Mouse (Mus musculus) gastrocnemius, postnatal 25 days (tissue): ENCODE results near the gene Wfikkn2. TPM values are rescaled to one million over a fixed set of nuclear protein-coding genes. Genes with fewer than 3 reads are reported as not detected.

Experiments
- DNase-seq: peaks from one replicate; pipeline ENCODE4 v3.0.0; 2022
- total RNA-seq, 2 experiments: library from RNA; stranded (reverse); gene quantifications; 1 replicate in 1 of 2; 2 replicates in 1 of 2; pipeline ENCODE4 v1.2.3; 2021

The Wfikkn2 gene
- total RNA-seq, 2 experiments from 2014 or later, result 4.1 to 5.8 TPM

DNA sequence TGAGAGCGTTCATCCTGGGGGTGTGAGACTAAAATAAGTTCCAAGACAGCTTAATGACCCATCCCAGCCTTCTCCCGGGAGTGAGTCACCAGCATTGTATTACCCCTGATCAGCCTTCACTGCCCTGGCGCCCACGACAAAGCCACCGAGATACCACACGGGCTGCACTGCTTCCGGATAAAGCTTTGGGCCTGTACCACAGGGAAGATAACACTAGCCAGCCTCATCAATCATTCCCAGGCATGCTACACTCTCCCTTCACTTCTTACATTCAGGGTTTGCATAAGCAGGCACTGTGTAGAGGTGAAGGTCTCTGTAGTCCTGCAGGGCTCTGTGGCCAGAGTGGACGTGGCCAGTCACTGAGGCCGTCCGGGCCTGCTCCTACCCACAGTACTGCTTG is 56.2 kb downstream of the Wfikkn2 start:
- no peak for DNase-seq

Other genes with a start within 250 kb of the Wfikkn2 start
- gene Spag9, start 249.9 kb downstream of the Wfikkn2 start, total RNA-seq, result 100 to 1,000 TPM; 132 to 134 TPM
- gene Tob1, start 34.6 kb downstream of the Wfikkn2 start, total RNA-seq, result 100 to 1,000 TPM; 136 to 169 TPM
- not detected for gene Gm21885, start 35.9 kb upstream of the Wfikkn2 start, total RNA-seq
- 10 to 100 TPM; 33.9 to 36.3 TPM for gene Luc7l3, start 76.0 kb upstream of the Wfikkn2 start, total RNA-seq
- 100 to 1,000 TPM; 191 to 205 TPM for gene Ankrd40, start 82.0 kb upstream of the Wfikkn2 start, total RNA-seq
- under 1 TPM; 0.90 to 0.94 TPM for gene Abcc3, start 147.0 kb upstream of the Wfikkn2 start, total RNA-seq
- gene Cacna1g, start 228.2 kb upstream of the Wfikkn2 start, total RNA-seq, result 1 to 10 TPM; 2.0 to 3.2 TPM
- not detected for gene Spata20, start 240.2 kb upstream of the Wfikkn2 start, total RNA-seq